Mouse (Mus musculus): ENCODE measurements around the gene Chchd3.

DNA sequence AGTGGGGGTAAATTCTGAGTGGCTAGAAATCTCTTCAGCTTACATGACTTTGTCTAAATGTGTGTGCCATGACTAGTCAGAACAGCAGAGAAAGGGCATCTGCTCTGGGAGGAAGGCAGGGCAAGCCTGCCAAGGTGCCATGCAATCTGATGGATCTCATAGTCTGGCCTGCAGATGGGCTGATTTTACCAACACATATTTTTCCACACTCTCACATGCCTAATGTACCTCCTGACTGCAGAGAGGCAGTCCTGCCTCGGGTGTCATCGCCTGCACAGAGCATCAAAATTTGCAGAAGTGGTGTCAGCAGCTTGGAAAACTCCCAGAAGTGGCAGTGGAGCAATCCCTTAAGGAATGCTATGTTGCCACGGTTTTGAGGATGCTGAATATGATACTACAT lies 55.5 kb downstream of the Chchd3 start:
- TF ChIP-seq CTCF (IDR thresholded peaks at IDR 0.05; ENCODE audit: low read depth) (no peak), EP300 (IDR thresholded peaks at IDR 0.05; ENCODE audit: low read depth) (no peak)
